Comparison of ENCODE assay signal across 7 mouse cellular contexts in the genomic region with DNA sequence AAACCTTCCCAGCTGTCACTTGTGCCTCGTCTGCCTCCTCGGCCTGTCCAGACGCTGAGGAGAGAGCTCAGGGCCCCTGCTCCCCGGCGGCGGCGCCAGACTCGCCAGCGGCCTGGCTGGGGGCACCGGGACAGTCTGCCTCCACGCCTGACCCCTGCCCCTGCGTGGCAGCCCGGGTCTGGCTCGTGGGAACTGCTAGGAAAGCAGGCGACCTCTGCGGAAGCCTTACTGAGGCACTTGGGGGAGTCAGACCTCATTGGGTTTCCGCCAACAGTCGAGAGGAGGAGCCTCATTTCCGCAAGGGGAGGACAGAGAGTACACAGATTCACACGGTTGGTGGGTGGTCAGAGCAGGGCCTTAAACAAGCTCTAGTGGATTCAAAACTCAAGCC. TPM values are rescaled to one million over a fixed set of nuclear protein-coding genes. Genes with fewer than 3 reads are reported as not detected.
A peak's percentile ranks its signal among the peaks of the same experiment; 100 is the strongest.
DNase-seq lines count a peak whose midpoint lies in the region; ATAC-seq lines count a peak whose summit lies in the region.

No protein-coding gene starts in this region.

- peak; percentile 44 for DNase-seq in right cerebral cortex, postnatal 4 days
- DNase-seq in right cerebral cortex, adult 2 months (ENCODE audit: low spot score in 2 of 2) = no peak
- DNase-seq in induced T-regulatory cell, adult 2 months (ENCODE audit: low read depth) = peak; percentile 43
- peak; percentile 92 for DNase-seq in midbrain, embryonic 11.5 days (ENCODE audit: low spot score, missing footprints)
- DNase-seq in adrenal gland, adult (ENCODE audit: inconsistent age in 2 of 2, low spot score in 1 of 2) = no peak
- no peak for DNase-seq in adrenal gland, postnatal 14 days

- peaks cover 17% of the 10 kb centered on the region for H3K4me1 ChIP-seq in embryonic facial prominence, embryonic 15.5 days
- peaks cover 27% of the 10 kb centered on the region for H3K4me1 ChIP-seq in midbrain, embryonic 11.5 days (ENCODE audit: control insufficient read depth, insufficient read depth, low read length)

- H3K4me2 ChIP-seq in embryonic facial prominence, embryonic 15.5 days (replicated peaks) = peak overlapping the region; percentile 51
- peak overlapping the region; percentile 44 for H3K4me2 ChIP-seq in midbrain, embryonic 11.5 days

- 1% methylated on average over 20 of the region's 20 CpGs for WGBS in embryonic facial prominence, embryonic 15.5 days
- WGBS in midbrain, embryonic 11.5 days = under 1% methylated on average over 20 of the region's 20 CpGs

- H3K36me3 ChIP-seq in embryonic facial prominence, embryonic 15.5 days = no peaks in the 10 kb centered on the region
- no peaks in the 10 kb centered on the region for H3K36me3 ChIP-seq in midbrain, embryonic 11.5 days (ENCODE audit: control insufficient read depth, insufficient read depth, low read length)

- H3K27ac ChIP-seq in embryonic facial prominence, embryonic 15.5 days (replicated peaks) = 0 out of 2 replicates have a peak overlapping the region, but pooled peaks have one; percentile 44
- peak overlapping the region; percentile 77 for H3K27ac ChIP-seq in midbrain, embryonic 11.5 days (ENCODE audit: low read depth, low read length)

- peak overlapping the region; percentile 18; the same call in 1 of the 2 replicates for H3K9ac ChIP-seq in embryonic facial prominence, embryonic 15.5 days
- H3K9ac ChIP-seq in midbrain, embryonic 11.5 days (ENCODE audit: low read length) = peak overlapping the region; percentile 60

- H3K9me3 ChIP-seq in embryonic facial prominence, embryonic 15.5 days (replicated peaks) = no peaks in the 10 kb centered on the region
- no peaks in the 10 kb centered on the region for H3K9me3 ChIP-seq in midbrain, embryonic 11.5 days (ENCODE audit: control insufficient read depth, low read length)

- peaks cover 81% of the 10 kb centered on the region for H3K27me3 ChIP-seq in embryonic facial prominence, embryonic 15.5 days
- peaks cover 28% of the 10 kb centered on the region for H3K27me3 ChIP-seq in midbrain, embryonic 11.5 days (ENCODE audit: control insufficient read depth, insufficient read depth, low read length)

- ATAC-seq in embryonic facial prominence, embryonic 15.5 days (ENCODE audit: insufficient number of reproducible peaks, low FRiP score, low TSS enrichment, low read depth) = peak; percentile 46; the same call in 1 of the 2 replicates
- ATAC-seq in midbrain, embryonic 11.5 days (ENCODE audit: low FRiP score) = peak; percentile 73

- H3K4me3 ChIP-seq in embryonic facial prominence, embryonic 15.5 days (replicated peaks) = peak overlapping the region; percentile 30
- peak overlapping the region; percentile 13; the same call in 1 of the 2 replicates for H3K4me3 ChIP-seq in midbrain, embryonic 11.5 days (ENCODE audit: low read depth, low read length)

RNA-seq across cellular contexts. Expression of gene Rhcg, which starts 38.6 kb away (rescaled TPM):
- 0.35 TPM in 1 of 2 replicates, not detected in the other for polyA plus RNA-seq in embryonic facial prominence, embryonic 15.5 days (2015; fragmentation: Nextera tagmentation; extraction: Ambion mirVana)
- polyA plus RNA-seq in midbrain, embryonic 11.5 days (2014; fragmentation: Nextera tagmentation; extraction: Ambion mirVana) = 0.41 and 0.75 TPM in 2 replicates
- total RNA-seq in adrenal gland, postnatal 14 days (2021) = 1.9 and 2.4 TPM in 2 replicates

Comparison
In these comparisons a context has a peak if more than half of its experiments do, and no peak if none do; other contexts are left out.
1. DNase-seq: peak in right cerebral cortex, postnatal 4 days (single experiment), induced T-regulatory cell, adult 2 months (single experiment) and midbrain, embryonic 11.5 days (single experiment); none in right cerebral cortex, adult 2 months (0 of 2), adrenal gland, adult (0 of 2) and adrenal gland, postnatal 14 days (single experiment).